Mouse (Mus musculus): ENCODE data around the gene Parg. TPM values are rescaled to one million over a fixed set of nuclear protein-coding genes. Genes with fewer than 3 reads are reported as not detected.
"Not testable (repeated sequence)": the region's sequence is repeated elsewhere in the genome, so short reads cannot be mapped to it uniquely, and the experiment has no call there.

Gene Parg
- polyA plus RNA-seq, 3 experiments from 2014 or later: 17.0 to 20.9 (median 18.1) TPM

GRCm38 (mm10) chr14:32179393-32180195 is 22.2 kb upstream of the Parg start:
- no peak for ATAC-seq

GRCm38 (mm10) chr14:32180861-32181260 is 20.9 kb upstream of the Parg start:
- no peak for ATAC-seq

GRCm38 (mm10) chr14:32183846-32184245 is 17.9 kb upstream of the Parg start:
- ATAC-seq: no peak

DNA sequence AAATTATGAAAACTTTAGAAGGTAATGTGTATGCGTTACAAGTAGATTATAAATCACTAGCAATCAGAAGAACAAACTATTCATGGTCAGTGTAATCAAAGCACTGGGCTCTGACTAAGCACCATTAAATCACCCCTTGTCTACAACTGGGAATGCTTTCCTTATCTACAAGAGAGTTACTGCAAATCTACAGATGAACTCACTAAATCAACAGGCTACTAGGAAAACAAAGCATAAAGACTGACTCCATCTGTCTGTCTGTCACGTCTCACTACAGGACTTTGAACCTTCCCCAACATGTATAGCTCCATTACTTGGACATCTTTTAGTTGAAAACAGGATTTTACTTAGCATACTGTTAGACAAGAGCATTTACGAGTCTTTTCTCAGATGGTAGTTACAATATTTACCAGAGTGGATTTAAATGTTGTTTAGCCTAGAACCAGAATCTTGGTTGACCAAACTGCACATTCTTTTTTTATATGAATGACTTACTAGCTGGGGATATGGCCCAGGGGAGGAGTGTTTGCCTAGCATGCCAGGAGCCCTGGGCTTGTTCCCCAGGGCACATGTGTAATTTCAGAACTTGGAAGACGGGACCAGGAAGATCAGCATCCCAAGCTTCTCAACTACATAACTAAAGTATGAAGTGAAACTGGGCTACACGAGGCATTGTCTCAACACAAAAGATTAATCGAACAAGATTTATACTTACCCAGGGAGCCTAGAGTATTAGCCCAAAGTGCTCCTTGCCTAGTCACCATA is 10.9 kb upstream of the Parg start:
- ATAC-seq: no peak

GRCm38 (mm10) chr14:32191926-32192325 is 9.8 kb upstream of the Parg start:
- ATAC-seq: no peak

GRCm38 (mm10) chr14:32192437-32192836 is 9.3 kb upstream of the Parg start:
- ATAC-seq: peak; percentile 73

DNA sequence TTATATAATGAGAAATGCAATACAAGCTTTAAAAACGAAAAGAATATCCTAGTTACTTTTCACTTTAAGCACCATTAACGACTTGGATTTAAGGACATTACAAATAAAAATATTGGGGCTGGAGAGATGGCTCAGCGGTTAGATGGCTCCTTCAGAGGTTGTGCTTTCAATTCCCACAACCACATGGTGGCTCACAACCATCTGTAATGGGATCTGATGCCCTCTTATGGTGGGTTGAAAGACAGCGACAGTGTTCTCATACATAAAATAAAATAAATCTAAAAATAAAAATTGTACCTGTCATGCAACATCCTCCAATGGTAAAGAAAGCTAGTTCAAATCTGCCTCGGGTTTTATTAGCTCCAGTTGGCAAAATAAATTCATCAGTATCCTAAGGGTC is 8.2 kb upstream of the Parg start:
- not testable (repeated sequence) for ATAC-seq

GRCm38 (mm10) chr14:32201354-32201753 is 395 bp upstream of the Parg start:
- ATAC-seq: peak; percentile 48

- no peak for ATAC-seq
Measured at GRCm38 (mm10) chr14:32226601-32227000, 24.9 kb downstream of the Parg start.

DNA sequence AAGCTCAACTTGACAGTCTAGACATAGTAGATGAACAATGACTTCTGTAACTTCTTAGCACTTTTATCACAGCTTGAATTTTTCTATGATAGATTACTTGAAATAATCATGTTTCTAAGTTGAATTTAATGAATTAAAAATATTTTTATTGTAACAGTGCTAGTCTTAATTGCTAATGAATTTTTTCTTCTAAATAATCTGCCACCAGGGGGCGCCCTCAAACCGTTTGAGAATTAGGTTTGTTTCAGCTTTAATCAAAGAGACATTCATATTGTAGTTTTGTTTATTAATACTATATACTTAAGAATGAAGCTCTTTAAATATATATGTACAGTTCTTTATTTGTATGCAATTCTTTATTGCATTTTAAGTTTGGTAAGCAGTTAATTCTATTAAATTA is 27.2 kb downstream of the Parg start:
- no peak for ATAC-seq

- ATAC-seq: no peak
Measured at GRCm38 (mm10) chr14:32242401-32242800, 40.7 kb downstream of the Parg start.

DNA sequence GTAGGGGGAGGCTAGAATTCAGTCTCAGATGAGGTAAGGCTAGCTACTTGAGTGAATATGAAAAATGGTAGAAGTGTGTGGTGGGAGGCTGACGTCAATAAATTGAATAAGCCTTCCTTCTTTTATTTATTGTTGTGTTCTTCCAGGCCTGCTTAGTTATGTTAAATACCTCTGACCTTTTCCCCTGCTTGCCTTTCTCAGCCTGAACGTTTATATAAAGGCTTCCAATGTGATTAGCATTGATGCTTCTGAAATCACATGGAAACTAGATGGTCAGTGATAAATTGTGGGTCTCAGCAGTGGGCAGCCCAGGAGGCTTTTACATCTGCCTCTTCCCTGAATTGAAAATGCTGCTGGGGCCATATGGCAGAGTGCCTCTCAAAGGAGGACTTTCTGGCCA is 44.3 kb downstream of the Parg start:
- no peak for ATAC-seq

DNA sequence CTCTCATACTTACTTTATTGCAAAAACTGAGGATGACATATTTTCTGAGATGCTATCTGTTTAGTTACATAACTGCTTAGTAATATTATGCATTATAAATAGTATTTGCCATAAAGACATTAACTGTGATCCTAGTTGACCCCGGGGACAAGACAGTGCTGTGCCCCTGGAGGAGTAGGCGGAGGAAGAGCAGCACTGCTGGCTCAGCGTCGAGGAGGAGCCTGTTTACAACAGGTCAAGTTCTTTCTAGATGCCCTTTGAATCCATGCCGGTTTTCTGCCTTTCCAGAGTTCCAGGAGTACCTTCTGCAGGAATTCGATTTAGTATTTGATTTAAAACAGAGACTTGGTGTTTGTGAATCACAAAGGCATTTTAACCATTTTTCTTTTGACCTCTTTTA is 47.9 kb downstream of the Parg start:
- no peak for ATAC-seq

DNA sequence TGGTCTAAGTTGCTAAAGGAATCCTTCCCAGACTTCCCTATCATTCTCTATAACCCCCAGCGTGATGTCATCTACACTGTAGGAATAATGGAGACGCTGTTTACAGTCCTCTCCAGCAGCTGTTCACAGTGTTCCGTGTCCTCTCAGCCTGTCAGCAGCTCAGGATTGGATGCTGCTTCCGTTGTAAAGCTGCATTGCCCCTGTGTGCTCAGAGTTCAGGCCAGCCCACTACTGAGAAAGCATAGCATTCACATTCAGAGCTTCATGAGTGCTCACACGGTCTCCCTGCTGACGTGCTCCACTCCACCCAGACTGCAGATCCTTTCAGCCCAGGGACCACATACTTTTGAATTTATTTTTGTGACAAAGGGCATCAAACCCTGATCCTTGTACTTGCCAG is 59.1 kb downstream of the Parg start:
- ATAC-seq: no peak

DNA sequence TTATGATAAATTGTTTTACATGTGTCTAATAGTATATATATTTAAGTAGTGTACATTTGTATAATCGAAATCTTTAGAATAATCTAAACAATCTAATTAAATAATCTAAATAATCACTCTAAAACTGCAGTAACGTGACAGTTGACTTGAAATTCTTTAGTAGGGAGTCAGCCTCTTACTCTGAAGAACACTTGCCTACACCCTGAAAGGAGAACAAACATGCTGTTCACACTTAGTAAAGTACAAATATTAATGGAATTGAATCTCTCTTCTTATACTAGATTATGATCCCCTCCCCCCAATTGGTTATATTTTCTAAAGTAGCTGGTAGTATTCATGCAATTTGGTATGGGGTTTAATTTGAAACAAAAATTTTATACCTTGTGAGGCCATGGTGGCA is 60.0 kb downstream of the Parg start:
- no peak for ATAC-seq

- no peak for ATAC-seq
Measured at GRCm38 (mm10) chr14:32268999-32269398, 67.2 kb downstream of the Parg start.

- no peak for ATAC-seq
Measured at GRCm38 (mm10) chr14:32269589-32269988, 67.8 kb downstream of the Parg start.

GRCm38 (mm10) chr14:32301622-32302021 is 99.9 kb downstream of the Parg start:
- no peak for ATAC-seq

DNA sequence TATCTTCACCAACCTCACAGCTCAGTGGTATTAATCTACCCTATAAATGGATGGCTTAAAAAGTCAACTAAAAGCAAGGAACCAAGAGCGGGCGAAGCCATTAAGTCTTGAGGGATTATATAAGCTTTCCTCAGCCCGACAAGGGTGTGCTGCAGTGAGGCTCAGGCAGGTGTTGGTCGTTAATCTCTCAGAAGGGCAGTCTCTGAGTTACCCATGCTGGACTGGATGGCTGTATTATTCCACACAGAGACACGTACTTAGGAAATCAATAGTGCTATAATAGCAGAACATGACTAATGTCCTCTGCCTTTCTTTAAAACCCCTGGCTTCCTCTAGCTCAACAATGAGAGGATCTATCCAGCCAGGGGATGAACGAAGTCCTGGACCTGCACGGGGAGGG is 100.7 kb downstream of the Parg start:
- no peak for ATAC-seq

- no peak for ATAC-seq
Measured at GRCm38 (mm10) chr14:32304921-32305320, 103.2 kb downstream of the Parg start.

DNA sequence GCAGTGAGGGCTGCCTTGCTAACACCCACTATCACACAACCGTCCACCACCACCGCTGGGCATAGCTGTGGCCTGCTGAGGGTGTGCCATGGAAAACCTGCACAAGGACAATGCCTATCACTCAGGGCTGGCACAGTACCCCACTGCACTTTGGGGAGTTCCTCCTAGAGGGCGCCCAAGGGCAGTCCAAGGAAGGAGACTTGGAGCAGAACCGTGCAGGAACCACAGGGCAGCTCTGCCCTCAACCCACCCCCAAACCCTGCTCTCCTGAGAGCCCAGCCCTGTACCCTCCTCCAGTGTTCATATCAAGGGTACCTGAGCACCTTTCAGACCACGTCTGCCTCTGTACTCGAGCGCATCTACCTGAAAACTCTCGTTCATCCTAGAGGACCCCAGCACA is 108.1 kb downstream of the Parg start:
- no peak for ATAC-seq

GRCm38 (mm10) chr14:32311381-32312035 is 109.8 kb downstream of the Parg start:
- ATAC-seq: no peak

DNA sequence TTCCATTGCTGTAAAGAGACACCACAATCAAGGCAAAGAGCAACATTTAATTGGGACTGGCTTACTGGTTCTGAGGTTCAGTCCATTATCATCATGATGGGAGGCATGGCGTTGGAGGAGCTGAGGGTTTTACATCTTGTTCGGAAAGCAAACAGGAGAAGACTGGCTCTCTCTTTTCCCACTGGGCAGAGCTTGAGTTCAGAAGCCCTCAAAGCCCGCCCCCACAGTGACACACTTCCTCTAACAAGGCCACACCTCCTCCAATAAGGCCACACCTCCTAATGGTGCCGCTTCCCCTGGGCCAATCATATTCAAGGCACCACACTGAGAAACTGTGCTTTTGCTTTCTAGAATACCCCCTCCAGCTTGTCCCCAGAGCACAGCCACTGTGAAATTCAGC is 116.1 kb downstream of the Parg start:
- ATAC-seq: no peak
